Mouse (Mus musculus) liver, adult (tissue): ENCODE data around the gene Kras.

ENCODE experiments used
- GATA4 ChIP-seq: IDR thresholded peaks from 2 replicates; pipeline ENCODE4 v1.6.1; 2014; ENCODE audit warnings: mild to moderate bottlenecking, low read length; ENCODE audit not compliant: insufficient replicate concordance

Kras gene

GRCm38 (mm10) chr6:145250185-145250791 lies at the start of gene Kras:
Kras (minus strand) TSS chr6:145250239.
- TF ChIP-seq GATA4 = no peak

GRCm38 (mm10) chr6:145297626-145298025 lies 47.6 kb upstream of the Kras start:
- TF ChIP-seq GATA4 = no peak

- no peak for TF ChIP-seq GATA4
Measured at GRCm38 (mm10) chr6:145296979-145297378, 46.9 kb upstream of the Kras start.

- TF ChIP-seq GATA4 = no peak
Measured at GRCm38 (mm10) chr6:145295171-145295570, 45.1 kb upstream of the Kras start.

- no peak for TF ChIP-seq GATA4
Measured at GRCm38 (mm10) chr6:145293156-145293555, 43.1 kb upstream of the Kras start.

- no peak for TF ChIP-seq GATA4
Measured at GRCm38 (mm10) chr6:145291383-145292289, 41.6 kb upstream of the Kras start.

- TF ChIP-seq GATA4 = no peak
Measured at GRCm38 (mm10) chr6:145285656-145286055, 35.6 kb upstream of the Kras start.

GRCm38 (mm10) chr6:145284286-145284685 lies 34.2 kb upstream of the Kras start:
- TF ChIP-seq GATA4 = no peak

GRCm38 (mm10) chr6:145277138-145277763 lies 27.2 kb upstream of the Kras start:
- TF ChIP-seq GATA4 = no peak

GRCm38 (mm10) chr6:145276265-145276780 lies 26.3 kb upstream of the Kras start:
- no peak for TF ChIP-seq GATA4

GRCm38 (mm10) chr6:145275586-145276219 lies 25.7 kb upstream of the Kras start:
- TF ChIP-seq GATA4 = no peak

- TF ChIP-seq GATA4 = no peak
Measured at GRCm38 (mm10) chr6:145273971-145274620, 24.1 kb upstream of the Kras start.

GRCm38 (mm10) chr6:145272142-145272937 lies 22.3 kb upstream of the Kras start:
- TF ChIP-seq GATA4 = no peak

GRCm38 (mm10) chr6:145269313-145269845 lies 19.3 kb upstream of the Kras start:
- no peak for TF ChIP-seq GATA4

- TF ChIP-seq GATA4 = no peak
Measured at GRCm38 (mm10) chr6:145267692-145268091, 17.7 kb upstream of the Kras start.
